Mouse (Mus musculus): ENCODE data around the gene Kcnk15. TPM values are rescaled to one million over a fixed set of nuclear protein-coding genes. Genes with fewer than 3 reads are reported as not detected.

Kcnk15 gene
- polyA plus RNA-seq, 1 experiment: 0.10 TPM

DNA sequence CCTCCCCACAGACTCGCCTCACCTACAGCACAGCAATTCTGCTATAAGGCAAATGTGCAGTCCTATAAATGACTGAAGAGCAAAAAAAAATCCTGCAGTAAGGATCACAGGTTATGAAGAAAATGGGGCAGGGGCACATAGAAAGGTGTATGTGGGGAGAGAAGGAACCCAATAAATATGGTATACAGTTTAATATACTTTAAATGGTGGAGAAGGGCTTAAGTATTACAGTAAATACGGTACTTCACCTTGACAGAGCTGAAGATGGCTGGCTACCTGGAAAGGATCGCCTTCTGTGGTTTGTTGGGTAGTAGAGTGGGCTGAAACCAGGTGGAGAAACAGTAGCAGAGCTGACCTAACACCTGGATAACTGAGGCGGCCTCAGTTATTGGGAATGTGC, 17.8 kb downstream of the Kcnk15 start:
- Histone ChIP-seq H3K4me3 (ENCODE audit: insufficient read depth, low read length) (no peak overlapping the region), H3K4me1 (ENCODE audit: control insufficient read depth, insufficient read depth, low read length) (peaks cover 9% of the 10 kb centered on the region), H3K27ac (ENCODE audit: insufficient read depth, low read length) (no peak overlapping the region)
- TF ChIP-seq CTCF (IDR thresholded peaks at IDR 0.05; ENCODE audit: extremely low read depth, insufficient read depth, low read length) (no peak), POLR2A (IDR thresholded peaks at IDR 0.05; ENCODE audit: extremely low read depth, insufficient read depth, low read length) (no peak)

DNA sequence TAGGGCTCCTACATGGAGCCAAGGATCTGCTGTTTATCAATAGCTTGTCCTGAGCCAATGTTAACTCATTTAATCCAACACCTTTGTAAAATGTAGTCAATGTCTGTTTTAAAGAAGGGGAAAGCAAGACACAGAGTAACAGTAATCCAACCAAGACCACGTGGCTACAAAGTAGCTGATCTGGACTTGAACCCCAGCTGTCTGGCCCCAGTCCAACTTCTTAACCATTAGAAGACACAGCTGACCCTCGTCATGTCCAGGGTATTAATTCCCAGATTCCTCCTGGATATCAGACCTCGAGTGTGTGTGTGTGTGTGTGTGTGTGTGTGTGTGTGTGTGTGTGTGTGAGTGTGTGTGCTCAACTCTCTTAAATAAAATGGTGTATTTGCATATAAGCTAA, 18.5 kb downstream of the Kcnk15 start:
- no peak for TF ChIP-seq CTCF (IDR thresholded peaks at IDR 0.05; ENCODE audit: extremely low read depth, insufficient read depth, low read length)
- no peak for TF ChIP-seq POLR2A (IDR thresholded peaks at IDR 0.05; ENCODE audit: extremely low read depth, insufficient read depth, low read length)
- peaks cover 13% of the 10 kb centered on the region for H3K4me1 ChIP-seq (ENCODE audit: control insufficient read depth, insufficient read depth, low read length)
- no peak overlapping the region for H3K27ac ChIP-seq (ENCODE audit: insufficient read depth, low read length)
- no peak overlapping the region for H3K4me3 ChIP-seq (ENCODE audit: insufficient read depth, low read length)

DNA sequence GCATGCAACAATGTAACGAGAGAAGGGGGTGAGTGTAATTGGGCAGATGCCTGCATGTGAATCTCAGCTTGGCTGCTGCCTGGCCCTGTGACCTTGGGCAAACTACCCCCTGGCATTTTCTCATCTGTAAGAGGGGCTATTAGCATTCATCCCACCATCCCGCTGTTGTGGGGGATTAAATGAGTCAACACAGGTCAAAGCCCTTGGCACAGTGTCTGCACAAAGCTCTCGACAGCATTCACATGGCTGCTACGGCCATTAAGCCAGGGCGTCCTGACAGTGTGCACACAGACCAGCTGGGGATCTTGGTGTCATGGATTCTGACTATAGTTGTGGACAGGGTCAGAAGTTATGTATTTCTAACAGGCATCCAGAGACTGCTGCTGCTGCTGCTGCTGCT, 21.4 kb downstream of the Kcnk15 start:
- H3K27ac ChIP-seq (ENCODE audit: insufficient read depth, low read length): no peak overlapping the region
- H3K4me3 ChIP-seq (ENCODE audit: insufficient read depth, low read length): no peak overlapping the region
- no peak for TF ChIP-seq CTCF (IDR thresholded peaks at IDR 0.05; ENCODE audit: extremely low read depth, insufficient read depth, low read length)
- TF ChIP-seq POLR2A (IDR thresholded peaks at IDR 0.05; ENCODE audit: extremely low read depth, insufficient read depth, low read length): no peak
- peaks cover 16% of the 10 kb centered on the region for H3K4me1 ChIP-seq (ENCODE audit: control insufficient read depth, insufficient read depth, low read length)

DNA sequence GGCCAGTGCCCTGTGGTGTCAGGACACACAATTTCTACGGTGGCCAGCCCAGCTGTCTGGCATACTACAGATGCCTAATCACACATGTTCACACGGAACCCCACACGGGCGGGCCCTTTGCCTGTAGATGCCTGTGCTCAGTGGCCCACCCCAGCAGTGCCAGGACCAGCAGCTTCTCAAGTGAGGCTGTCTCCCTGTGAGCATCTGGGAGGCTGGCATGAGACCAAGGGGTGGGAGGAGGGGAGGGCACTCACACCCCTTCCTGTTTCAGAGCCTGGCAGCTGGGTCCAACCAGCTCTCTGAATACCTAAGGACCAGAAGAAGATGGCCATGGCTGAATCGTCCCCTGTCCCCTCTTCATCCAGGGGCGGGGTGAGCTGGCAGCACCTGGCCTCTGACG, 22.0 kb downstream of the Kcnk15 start:
- Histone ChIP-seq H3K27ac (ENCODE audit: insufficient read depth, low read length) (no peak overlapping the region), H3K4me3 (ENCODE audit: insufficient read depth, low read length) (no peak overlapping the region), H3K4me1 (ENCODE audit: control insufficient read depth, insufficient read depth, low read length) (peaks cover 17% of the 10 kb centered on the region)
- TF ChIP-seq CTCF (IDR thresholded peaks at IDR 0.05; ENCODE audit: extremely low read depth, insufficient read depth, low read length) (no peak), POLR2A (IDR thresholded peaks at IDR 0.05; ENCODE audit: extremely low read depth, insufficient read depth, low read length) (no peak)

DNA sequence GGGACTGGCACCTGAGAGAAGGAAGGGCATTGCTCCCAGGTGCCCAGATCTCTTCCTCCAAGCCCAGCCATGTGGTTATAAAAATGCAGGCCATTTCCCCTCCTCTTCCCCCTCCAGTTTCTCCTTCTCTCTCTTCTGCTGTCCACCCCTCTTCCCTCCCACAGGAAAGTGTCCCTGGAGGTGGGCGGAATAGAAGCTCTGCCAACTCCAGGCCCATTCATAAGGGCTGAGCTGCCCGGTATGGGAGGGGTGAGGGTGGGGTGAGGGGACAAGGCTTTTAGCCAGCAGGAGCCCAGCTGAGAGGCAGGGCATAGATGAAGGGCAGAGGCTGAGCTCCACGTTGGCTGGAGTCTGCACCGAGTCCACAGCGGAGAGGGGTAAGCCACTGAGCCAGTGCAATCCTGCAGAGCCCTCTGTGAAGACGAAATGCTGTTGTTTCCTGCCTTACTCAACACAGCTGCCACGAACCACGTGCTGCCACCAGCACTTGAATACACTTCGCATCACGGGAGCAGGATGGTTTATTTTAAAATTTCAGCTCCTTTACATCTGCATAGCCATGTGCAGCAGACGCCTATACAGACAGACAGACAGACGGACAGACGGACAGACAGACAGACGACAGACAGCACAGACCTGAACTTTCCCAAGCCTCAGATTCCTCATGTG, 23.5 kb downstream of the Kcnk15 start:
- no peak overlapping the region for H3K27ac ChIP-seq (ENCODE audit: insufficient read depth, low read length)
- TF ChIP-seq POLR2A (IDR thresholded peaks at IDR 0.05; ENCODE audit: extremely low read depth, insufficient read depth, low read length) (no peak), CTCF (IDR thresholded peaks at IDR 0.05; ENCODE audit: extremely low read depth, insufficient read depth, low read length) (no peak)
- peaks cover 15% of the 10 kb centered on the region for H3K4me1 ChIP-seq (ENCODE audit: control insufficient read depth, insufficient read depth, low read length)
- no peak overlapping the region for H3K4me3 ChIP-seq (ENCODE audit: insufficient read depth, low read length)

DNA sequence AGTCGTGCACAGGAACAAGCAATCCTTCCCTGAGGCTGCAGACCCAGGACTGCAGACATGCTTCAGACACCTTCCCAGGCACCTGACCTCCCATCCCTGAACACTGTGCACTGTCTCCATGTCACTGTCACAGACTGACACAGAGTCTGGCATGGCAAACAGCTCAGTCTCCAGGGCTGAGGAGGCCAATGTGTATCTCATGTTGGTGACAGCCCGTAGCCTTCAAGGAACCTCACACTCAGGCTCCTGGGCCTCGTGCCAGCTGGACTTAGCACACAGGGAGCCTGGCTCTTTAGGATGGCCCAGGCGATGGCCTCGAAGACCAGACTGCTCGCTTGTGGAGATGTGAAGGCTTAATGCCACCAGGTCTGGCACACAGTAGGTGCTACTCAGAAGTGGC, 27.4 kb downstream of the Kcnk15 start:
- H3K4me3 ChIP-seq (ENCODE audit: insufficient read depth, low read length): no peak overlapping the region
- no peak for TF ChIP-seq POLR2A (IDR thresholded peaks at IDR 0.05; ENCODE audit: extremely low read depth, insufficient read depth, low read length)
- TF ChIP-seq CTCF (IDR thresholded peaks at IDR 0.05; ENCODE audit: extremely low read depth, insufficient read depth, low read length): no peak

DNA sequence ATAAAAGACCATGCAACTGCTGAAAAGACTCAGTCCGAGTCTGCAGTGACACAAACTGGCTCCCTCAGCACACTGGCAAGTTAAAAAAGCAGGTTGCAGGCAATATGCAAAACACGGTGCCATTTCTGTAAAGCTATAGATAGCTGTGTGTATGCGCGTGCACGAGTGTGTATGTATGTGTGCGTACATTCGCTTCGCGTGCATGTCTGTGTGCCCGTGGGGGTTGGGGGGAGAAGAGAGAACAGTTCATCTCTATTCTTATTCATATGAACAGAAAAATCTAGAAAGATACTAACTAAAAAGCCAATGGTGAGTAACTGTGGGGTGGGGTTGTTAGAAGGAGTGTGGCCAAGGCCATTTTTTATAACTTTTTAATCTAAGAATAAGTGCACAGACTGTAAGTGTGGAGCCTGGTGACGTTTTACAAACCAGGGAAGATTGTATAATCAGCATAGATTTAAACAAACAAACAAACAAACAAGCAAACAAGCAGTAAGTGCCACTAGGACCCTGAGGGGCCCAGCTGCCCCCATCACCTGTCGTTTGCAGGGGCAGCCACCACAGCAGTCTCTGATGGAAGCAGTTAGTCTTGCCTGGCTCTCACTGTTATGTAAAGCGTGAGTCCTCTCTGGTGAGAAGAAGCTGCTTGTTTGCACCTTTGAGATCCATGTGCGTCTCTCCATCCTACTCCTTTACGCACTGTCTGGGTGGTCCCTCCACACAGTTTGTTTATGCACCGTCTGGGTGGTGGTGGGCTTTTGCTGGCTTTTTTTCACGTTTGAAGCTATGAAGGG, 29.6 kb downstream of the Kcnk15 start:
- Histone ChIP-seq H3K27ac (ENCODE audit: insufficient read depth, low read length) (no peak overlapping the region), H3K4me3 (ENCODE audit: insufficient read depth, low read length) (no peak overlapping the region), H3K4me1 (ENCODE audit: control insufficient read depth, insufficient read depth, low read length) (peaks cover 8% of the 10 kb centered on the region)
- no peak for TF ChIP-seq CTCF (IDR thresholded peaks at IDR 0.05; ENCODE audit: extremely low read depth, insufficient read depth, low read length)
- TF ChIP-seq POLR2A (IDR thresholded peaks at IDR 0.05; ENCODE audit: extremely low read depth, insufficient read depth, low read length): no peak

More for the DNA sequence above, 27.4 kb downstream of the Kcnk15 start:
- Histone ChIP-seq H3K27ac (ENCODE audit: insufficient read depth, low read length) (no peak overlapping the region), H3K4me1 (ENCODE audit: control insufficient read depth, insufficient read depth, low read length) (peaks cover 18% of the 10 kb centered on the region)

DNA sequence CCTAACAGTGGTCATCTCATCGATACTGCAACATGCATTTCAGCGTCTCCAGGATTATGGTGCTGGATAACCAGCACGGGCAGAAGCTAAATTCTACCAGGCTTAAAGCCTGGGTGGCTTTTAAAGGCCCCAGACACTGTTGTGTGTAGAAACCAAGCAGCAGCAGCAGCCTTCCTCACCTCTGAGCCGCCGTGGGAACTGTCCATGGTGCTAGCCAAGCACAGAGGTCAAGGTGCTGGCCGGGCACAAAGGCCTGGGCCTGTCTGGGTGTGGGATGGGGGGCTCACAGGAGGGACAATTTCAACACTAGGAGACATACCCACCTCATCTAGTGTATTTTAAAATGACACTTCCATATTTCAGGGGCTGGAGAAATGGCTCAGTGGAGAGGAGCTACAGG, 36.0 kb downstream of the Kcnk15 start:
- H3K27ac ChIP-seq (ENCODE audit: insufficient read depth, low read length): no peak overlapping the region
- peaks cover 2% of the 10 kb centered on the region for H3K4me1 ChIP-seq (ENCODE audit: control insufficient read depth, insufficient read depth, low read length)
- no peak overlapping the region for H3K4me3 ChIP-seq (ENCODE audit: insufficient read depth, low read length)
- TF ChIP-seq POLR2A (IDR thresholded peaks at IDR 0.05; ENCODE audit: extremely low read depth, insufficient read depth, low read length): no peak
- TF ChIP-seq CTCF (IDR thresholded peaks at IDR 0.05; ENCODE audit: extremely low read depth, insufficient read depth, low read length): no peak

DNA sequence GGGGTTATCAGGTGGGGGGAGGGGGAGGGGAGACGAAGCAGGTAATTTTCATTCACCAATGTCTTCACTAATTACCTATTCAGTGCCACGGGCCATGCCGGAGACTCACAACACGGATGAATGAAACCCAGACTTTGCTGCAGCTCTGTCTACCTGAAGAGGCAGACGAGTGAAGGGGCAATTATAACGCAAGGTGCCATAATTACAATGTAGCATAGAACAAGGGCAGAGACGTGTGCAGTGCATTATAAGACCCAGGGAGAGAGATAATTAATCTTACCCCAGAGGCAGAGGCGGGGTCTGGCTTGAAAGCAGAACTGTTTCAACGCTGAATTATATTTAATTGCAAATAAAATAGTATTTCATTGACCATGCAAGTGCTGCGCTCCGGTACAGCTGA, 37.1 kb downstream of the Kcnk15 start:
- peaks cover 5% of the 10 kb centered on the region for H3K4me1 ChIP-seq (ENCODE audit: control insufficient read depth, insufficient read depth, low read length)
- no peak overlapping the region for H3K27ac ChIP-seq (ENCODE audit: insufficient read depth, low read length)
- TF ChIP-seq POLR2A (IDR thresholded peaks at IDR 0.05; ENCODE audit: extremely low read depth, insufficient read depth, low read length) (no peak), CTCF (IDR thresholded peaks at IDR 0.05; ENCODE audit: extremely low read depth, insufficient read depth, low read length) (no peak)
- no peak overlapping the region for H3K4me3 ChIP-seq (ENCODE audit: insufficient read depth, low read length)

DNA sequence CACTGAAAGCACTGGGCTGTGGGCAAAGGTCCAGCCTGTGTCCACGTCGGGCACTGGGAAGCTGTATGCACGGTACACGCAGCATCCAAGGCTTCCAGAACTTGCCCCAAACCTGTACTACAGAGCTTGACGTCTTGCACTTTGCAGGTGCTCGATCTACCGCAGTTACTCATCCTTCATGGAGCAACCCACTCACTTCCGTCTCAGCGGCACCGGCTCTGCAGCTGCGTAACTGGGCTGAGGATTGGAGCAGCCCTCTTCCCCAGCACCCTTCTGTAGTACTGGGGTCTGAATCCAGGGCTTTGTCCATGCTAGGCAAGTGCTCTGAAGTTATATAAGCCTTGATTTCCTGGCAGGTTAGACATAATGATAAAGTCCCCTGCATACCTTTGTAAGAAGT, 37.8 kb downstream of the Kcnk15 start:
- Histone ChIP-seq H3K4me3 (ENCODE audit: insufficient read depth, low read length) (no peak overlapping the region), H3K27ac (ENCODE audit: insufficient read depth, low read length) (no peak overlapping the region), H3K4me1 (ENCODE audit: control insufficient read depth, insufficient read depth, low read length) (peaks cover 5% of the 10 kb centered on the region)
- TF ChIP-seq POLR2A (IDR thresholded peaks at IDR 0.05; ENCODE audit: extremely low read depth, insufficient read depth, low read length) (no peak), CTCF (IDR thresholded peaks at IDR 0.05; ENCODE audit: extremely low read depth, insufficient read depth, low read length) (no peak)
